Mouse (Mus musculus): Measurements from ENCODE around the gene Ksr1. TPM values are rescaled to one million over a fixed set of nuclear protein-coding genes. Genes with fewer than 3 reads are reported as not detected.

Ksr1 gene
- total RNA-seq, 2 experiments from 2014 or later, result 5.4 to 10.6 TPM

DNA sequence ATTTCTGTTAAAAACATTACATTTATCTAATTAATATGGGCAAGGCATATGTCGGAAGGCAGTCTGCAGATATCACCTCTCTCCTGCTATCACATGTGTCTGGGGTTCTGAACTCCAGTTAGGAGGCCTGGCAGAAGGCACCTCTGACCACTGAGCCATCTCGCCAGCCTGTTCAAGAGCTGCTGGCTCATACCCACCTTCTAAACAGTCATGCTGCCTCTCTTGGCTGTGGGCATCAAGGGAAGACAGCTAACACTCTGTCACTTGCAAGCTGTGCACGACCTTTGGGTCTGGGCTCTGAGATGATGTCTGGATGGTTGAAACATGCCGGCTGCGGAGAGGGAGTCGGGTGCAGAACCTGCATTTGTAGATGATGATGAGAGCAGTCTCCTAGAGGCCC, 44.6 kb downstream of the Ksr1 start:
- ATAC-seq (replicated peaks; ENCODE audit: low FRiP score, low TSS enrichment, poor library complexity, severe bottlenecking), result no peak

DNA sequence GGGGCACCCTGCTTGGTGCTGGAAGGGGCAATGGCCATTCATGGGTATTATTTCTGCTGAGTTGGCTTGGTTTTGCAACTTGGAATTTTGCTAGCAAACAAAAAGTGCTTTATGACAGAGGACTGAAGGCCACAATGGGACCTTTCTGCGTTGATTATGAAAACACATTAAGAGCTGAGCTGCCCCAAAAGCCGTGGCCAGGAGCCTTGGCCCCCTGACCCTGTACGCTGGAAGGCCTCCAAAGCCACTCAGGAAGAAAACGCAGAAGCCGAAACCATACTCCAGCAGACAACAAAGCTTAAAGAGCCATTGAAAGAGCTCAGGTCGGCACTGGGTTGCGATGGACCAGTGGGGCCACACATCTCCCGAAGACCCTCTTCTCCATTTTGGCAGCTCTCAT, 47.2 kb downstream of the Ksr1 start:
- ATAC-seq (replicated peaks; ENCODE audit: low FRiP score, low TSS enrichment, poor library complexity, severe bottlenecking), result no peak

DNA sequence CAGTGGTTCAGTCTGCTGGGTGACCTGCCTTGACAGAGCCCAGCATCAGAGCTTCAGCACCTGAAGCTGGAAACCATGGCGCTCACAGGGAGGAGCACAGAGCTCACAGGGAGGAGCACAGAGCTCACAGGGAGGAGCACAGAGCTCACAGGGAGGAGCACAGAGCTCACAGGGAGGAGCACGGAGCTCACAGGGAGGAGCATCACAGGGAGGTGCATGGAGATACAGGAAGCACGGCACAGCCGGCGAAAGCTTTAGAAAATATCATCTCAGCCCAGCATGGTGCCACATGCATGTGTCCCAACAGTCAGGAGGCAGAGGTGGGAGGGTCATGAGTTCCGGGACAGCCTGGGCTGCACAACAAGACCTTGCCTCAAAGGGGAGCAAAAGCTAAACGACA, 48.5 kb downstream of the Ksr1 start:
- ATAC-seq (replicated peaks; ENCODE audit: low FRiP score, low TSS enrichment, poor library complexity, severe bottlenecking), result no peak

DNA sequence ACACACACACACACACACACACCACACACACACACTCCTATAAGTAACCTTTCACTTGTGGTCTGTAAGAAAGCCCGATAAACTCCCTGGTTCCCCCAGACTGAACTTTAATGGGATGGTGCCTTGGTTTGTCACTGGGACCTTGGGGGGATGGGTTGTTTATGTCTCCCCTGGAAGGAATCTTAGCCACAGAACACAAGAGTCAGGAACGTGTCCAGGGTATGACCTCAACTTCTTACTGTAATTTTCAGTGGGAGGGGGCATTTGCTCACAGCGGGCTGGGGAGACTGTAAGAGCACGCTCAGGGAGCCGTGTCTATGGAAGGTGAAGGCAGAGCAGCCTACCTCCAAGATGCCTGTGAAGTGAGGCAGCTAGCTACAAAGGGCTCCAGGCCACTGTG, 49.5 kb downstream of the Ksr1 start:
- ATAC-seq (replicated peaks; ENCODE audit: low FRiP score, low TSS enrichment, poor library complexity, severe bottlenecking), result no peak

DNA sequence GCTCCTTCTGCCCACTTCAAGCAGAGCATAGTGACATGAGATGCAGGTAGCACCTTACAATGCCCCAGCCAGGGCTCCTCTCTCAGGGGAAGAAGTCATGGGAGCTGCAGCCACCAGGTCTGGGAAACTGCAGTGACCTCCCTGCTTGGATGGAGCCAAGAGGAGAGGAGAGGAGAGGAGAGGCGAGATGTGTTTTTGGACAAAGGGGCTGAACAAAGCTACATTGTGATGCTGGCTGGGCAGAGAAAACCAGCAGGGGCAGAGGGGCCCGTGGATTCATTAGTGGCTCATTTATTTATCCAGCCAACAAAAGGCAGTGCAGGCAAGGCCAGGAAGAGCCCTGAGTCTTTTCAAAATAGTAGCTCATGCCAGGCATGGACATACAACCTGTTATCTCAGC, 50.5 kb downstream of the Ksr1 start:
- ATAC-seq (replicated peaks; ENCODE audit: low FRiP score, low TSS enrichment, poor library complexity, severe bottlenecking), result no peak

DNA sequence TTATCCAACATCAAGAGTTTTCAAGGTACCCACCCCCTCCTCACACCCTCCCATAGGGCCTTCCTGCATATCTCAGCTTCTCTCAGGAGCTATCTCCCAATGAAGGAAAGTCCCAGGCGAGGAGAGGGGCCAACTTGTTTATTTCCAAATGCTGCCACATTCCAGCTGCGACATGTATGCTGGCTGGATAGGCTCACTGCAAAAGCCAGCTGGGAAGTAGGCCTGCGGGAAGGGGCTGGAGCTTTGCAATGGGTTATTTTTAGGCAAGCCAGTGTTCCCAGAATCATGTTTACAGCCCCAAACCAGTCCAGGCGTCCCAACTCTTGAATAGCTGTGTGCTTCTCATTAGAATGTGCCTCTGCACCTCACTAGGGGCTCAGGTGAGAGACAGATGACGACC, 51.5 kb downstream of the Ksr1 start:
- ATAC-seq (replicated peaks; ENCODE audit: low FRiP score, low TSS enrichment, poor library complexity, severe bottlenecking), result no peak

DNA sequence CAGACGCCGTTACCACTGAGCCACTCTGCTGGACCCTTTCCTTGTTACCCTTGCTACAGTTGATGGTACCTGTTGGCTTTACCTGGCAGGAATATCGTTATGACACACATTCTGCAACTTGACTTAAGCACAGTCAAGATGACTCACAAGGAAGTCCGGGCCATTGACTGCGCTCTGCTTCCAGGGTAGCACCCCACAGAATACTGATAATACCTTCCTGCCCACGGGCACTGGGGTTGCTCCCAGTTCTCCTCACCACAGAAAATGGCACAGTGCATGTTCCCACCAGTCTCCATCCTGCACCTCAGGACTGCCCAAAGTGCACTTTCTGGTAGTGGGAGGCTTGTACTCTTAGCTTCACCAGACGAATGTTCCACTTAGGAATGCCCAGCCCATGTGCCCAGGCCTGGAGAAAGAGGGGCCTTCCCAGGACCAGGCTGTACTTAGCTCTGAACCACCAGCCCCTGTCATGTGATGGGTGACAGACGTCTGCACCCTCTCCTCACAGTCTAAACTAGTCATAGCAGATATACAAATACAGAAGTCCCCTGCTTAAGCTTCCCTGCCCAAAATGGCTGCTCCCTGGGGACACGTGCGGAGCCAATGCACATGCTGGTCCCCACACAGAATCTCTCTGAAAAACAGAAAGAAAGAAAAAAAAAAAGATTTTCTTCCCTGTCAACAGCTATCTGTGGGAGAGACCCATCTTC, 52.1 kb downstream of the Ksr1 start:
- no peak for ATAC-seq (replicated peaks; ENCODE audit: low FRiP score, low TSS enrichment, poor library complexity, severe bottlenecking)

DNA sequence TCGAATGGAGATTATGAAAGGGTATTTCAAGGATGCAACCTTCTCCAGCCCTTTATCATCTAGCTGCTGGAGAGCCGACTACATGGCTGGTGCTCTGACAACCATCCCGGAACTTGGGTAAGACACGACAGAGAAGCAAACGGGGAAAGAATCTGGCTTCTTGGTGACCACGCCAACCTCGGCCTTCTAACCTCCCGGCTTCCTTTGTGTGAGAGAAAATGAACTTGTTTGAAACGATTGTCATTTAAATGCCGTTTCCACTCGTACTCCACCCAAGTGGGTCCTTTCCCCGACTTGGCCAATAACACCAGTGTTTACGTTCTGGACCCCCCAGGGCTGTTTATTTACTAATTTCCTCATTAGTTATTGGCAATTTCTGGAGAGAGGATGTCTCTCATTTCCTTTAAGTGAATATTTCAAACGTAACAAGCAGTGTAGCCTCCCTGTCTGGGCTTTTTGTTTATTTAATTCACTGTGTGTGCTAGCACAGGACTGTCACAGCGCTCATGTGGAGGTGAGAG, 52.8 kb downstream of the Ksr1 start:
- ATAC-seq (replicated peaks; ENCODE audit: low FRiP score, low TSS enrichment, poor library complexity, severe bottlenecking), result no peak

DNA sequence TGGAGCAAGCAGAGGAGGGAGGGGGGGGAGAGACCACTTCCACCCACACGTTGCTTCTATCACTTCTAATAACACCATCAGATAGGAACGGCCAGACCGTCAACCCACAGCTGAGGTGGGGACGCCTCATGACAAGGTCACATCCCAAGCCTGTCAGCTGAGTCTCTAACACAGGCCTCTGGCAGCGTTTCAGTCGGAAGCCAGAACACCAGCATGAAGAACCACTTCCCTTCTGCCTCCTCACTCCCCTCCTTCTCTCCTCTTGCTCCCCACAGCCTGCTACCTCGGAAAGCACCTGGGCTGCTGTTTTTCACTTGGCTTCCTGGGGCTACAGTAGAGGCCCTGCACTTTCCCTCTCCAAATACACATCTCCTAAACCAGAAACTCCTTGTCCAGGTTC, 53.4 kb downstream of the Ksr1 start:
- ATAC-seq (replicated peaks; ENCODE audit: low FRiP score, low TSS enrichment, poor library complexity, severe bottlenecking), result no peak

DNA sequence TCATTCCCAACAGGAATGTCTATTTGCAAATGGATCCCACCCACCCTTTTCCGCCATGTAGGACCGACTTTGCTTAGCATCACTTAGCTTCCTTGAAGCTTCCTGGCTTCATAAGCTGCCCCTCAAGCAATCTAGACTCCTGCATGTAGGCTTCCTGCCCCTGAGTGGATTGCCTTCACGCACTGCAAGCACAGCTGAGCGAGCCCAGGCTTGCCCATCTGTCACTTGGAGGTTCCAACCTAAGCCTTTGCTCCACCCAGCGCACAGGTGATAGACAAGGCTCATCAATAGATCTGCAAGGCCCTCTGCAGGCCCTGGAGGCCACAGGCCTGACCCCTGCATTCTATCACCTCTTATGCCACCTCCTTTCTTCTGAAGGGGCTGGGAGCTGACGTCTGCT, 54.0 kb downstream of the Ksr1 start:
- no peak for ATAC-seq (replicated peaks; ENCODE audit: low FRiP score, low TSS enrichment, poor library complexity, severe bottlenecking)

DNA sequence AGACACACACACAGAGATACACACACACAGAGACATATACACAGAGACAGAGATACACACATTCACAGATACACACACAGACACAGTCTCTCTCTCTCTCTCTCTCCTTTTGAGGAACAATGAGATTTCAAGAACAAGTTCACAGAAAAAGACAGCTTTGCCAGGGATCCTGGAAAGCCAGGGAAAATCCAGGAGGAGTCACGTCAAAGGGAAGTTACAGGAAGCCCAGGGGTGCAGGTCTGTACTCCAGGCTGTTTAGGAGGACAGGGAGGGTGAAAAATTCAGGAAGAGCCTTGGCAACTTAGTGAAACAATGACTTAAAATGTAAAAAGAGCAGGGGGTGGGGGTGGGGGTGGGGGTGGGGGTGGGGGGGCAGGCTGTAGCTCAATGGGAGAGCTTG, 56.5 kb downstream of the Ksr1 start:
- ATAC-seq (replicated peaks; ENCODE audit: low FRiP score, low TSS enrichment, poor library complexity, severe bottlenecking), result no peak

DNA sequence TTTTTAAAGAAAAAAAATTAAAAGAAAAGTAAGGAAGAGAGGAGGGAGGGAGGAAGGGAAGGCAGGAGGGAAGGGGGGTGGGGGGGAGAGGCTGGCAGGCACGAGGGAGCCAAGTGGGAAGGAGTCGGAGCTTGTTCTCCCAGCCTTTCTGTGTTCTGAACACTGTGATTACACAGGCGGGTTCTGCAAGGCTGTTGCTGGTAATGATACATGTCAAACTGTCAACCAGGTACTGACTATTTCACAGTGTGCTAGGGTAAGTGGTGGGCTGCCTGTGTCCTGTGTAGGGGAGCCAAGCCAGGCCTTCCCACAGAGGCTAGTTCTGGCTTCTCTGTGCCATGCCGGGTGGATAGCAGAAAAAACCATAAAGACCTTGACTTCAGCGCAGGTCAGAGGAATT, 57.2 kb downstream of the Ksr1 start:
- no peak for ATAC-seq (replicated peaks; ENCODE audit: low FRiP score, low TSS enrichment, poor library complexity, severe bottlenecking)

DNA sequence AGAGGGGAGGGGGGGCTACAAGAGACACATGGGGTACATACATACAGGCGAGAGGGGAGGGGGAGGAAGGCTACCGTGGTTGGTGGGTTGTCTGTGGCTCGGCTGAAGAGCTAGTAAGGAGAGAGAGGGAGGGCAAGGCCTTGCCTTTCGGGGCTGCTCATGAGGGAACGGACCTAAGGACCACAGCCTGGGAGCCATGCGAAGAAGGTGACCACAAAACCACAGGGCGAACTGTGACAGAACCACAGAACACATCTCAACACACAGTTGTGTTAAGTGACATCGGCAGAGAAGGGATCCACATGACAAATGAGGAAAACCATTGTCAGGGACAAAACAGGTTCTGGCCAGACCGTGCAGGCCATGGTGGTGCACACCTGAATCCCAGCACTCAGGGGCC, 57.9 kb downstream of the Ksr1 start:
- ATAC-seq (replicated peaks; ENCODE audit: low FRiP score, low TSS enrichment, poor library complexity, severe bottlenecking), result no peak

DNA sequence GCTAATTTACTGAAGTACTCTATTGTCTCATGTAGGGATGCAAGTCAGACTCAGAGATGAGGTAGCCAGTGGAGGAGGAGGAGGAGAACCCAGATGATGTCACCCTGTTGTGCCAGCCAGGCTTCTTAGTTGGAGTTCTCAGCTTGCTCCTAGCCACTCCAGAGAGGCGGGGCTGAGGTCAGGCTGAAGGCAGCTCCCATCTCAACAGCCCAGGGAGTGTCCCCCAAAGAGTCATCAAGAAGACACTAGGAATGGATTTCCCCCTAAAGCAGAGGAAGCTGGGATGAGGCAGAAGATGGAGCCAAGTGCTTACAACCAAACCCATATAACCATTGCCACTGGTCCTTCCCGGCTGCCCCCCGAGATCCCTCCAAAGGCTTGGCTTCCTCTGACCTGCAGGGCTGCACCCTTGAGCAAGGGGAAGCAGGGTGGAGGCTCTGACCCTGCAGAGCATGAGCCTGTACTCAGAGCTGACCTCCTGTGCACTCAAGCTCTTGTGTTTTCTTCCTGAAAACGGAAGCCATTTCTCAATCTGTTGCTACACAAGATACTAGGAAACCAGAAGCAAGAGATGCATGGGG, 58.4 kb downstream of the Ksr1 start:
- no peak for ATAC-seq (replicated peaks; ENCODE audit: low FRiP score, low TSS enrichment, poor library complexity, severe bottlenecking)

DNA sequence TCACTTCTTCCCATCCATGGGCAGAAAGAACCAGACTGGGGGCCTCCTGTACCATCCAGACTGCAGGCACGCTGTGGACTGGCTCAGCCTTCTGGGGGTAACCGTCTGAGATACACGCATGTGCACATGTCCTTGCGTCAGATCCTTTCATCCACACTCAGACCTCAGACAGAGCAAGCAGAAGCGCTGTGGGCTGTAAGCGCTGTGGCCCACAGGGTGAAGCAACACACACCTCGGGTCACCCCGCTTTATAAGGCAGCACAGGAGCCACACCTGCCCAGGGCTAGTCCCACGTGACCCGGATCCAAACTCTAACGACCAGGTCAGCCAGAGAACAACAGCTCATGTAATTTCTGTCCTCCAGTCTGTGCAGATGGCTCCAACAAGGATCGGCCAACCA, 59.4 kb downstream of the Ksr1 start:
- ATAC-seq (replicated peaks; ENCODE audit: low FRiP score, low TSS enrichment, poor library complexity, severe bottlenecking), result no peak

DNA sequence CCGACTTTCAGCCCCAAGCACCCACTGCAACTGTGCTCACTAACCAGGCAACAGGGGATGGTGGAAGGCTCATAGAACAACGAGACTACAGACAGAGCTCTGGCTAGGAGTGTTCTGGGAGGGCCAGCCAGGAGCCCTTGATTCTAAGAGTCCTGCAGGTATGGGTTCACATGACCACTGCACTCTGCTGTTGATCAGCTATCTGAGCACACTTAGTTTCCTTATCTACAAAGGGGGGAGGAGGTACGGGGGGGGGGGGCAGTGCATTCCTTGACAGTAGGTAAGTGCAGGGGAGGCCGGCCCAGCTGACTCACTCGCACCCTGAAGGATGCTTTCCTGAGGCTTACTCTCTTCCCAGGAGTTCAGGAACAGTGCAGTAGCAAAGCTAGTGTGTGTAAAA, 61.1 kb downstream of the Ksr1 start:
- ATAC-seq (replicated peaks; ENCODE audit: low FRiP score, low TSS enrichment, poor library complexity, severe bottlenecking), result no peak

DNA sequence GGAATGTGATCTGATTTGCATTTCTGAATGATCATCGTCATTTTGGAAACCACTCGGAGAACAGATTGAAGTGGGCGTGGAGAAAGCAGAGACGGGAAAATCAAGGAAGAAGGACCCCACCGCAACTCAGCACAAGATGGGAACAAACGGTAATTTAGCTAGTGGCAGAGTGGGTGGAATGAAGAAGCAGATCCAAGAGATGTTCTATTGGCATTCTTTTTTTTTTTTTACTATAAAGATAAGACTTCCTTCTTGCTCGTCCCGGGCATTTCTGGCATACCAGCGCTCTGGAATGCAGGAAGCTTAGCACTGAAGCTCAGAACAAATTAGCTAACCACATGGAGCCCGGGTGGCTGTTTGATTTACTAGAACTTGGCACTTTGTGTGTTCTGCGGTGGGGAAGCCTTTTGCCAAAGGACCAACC, 63.2 kb downstream of the Ksr1 start:
- no peak for ATAC-seq (replicated peaks; ENCODE audit: low FRiP score, low TSS enrichment, poor library complexity, severe bottlenecking)

DNA sequence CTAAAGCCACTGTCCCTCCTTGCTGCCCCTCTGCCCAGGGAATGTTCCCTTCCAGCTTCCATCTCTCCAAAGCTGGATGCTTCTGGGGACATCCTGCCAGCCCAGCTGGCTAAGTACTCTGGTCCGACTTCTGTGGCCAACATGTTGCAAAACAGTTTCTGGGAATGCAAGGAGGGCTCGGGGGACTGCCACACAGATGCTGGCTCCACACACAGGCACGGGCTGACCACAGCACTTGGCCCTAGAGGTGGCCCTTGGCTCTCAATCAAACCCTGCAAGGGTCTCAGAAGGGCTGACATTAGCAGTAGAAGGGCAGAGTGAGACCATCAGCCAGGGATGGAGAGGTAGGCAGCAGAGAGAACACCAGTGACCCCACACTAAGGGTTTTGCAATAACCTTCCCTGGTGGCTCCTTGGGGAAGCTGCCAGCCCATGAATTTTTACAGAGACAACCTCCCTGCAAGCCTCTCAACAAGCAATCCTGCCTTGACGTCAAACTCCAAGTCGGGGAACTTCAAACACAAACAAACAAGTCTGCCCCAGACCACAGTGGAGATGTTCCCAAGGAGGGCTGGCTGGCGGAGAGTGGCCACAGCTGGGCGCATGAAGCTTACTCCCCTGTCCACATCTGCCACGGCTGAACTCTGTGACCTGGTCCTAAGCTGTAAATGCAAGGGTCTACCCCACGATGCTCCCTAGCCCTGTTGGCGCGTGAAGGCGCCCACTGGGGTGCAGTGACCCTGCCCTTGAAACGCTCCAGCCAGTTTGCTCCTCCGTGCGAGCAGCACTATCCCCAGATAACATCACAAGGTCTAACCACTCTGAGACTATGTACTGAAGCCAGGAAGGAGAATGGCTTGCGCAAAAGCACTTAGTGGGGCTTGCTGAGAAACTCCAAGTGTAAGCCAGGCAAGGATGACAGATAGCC, 65.0 kb downstream of the Ksr1 start:
- no peak for ATAC-seq (replicated peaks; ENCODE audit: low FRiP score, low TSS enrichment, poor library complexity, severe bottlenecking)

DNA sequence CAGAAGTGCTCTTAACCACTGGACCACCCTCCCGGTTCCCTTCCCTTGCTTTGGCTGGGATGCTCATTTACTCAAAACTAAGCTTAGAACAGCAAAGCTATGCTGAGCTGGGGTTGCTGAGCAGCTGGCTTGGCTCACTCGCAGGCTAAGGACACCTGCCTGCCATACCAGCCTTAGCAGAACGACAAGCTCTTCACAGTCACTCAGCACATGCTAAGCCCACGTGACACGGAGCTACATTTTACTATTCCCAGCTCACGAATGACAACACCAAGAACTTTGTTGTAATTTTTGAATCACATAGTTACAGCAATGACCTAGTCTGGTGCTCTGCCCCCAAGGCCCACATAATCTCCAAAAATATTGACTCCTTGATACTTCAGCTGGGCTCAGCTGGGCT, 66.1 kb downstream of the Ksr1 start:
- ATAC-seq (replicated peaks; ENCODE audit: low FRiP score, low TSS enrichment, poor library complexity, severe bottlenecking), result no peak

DNA sequence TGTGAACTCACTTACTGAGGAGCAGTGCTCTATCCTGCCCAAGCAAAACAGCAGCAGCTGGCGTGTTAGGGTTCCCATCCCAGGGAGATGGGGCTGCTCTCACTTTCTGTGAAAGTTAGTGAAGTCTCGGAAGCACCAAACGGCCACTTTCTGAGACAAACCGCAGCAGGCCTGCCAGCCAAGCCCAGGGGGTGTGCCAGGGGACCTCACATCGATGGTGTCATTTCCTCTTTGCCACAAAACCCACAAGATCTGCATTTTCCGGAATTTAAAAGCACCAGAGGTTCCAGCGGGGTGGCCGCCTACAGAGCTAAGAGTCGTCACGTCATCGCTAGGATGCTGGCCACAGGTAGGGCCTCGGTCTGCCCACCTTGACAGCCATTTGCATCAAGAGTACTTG, 69.7 kb downstream of the Ksr1 start:
- peak; percentile 39 for ATAC-seq (replicated peaks; ENCODE audit: low FRiP score, low TSS enrichment, poor library complexity, severe bottlenecking)

Measured in megakaryocyte-erythroid progenitor cell, adult 5-6 weeks (primary cell).